Mouse (Mus musculus) leukemia stem cell, adult 10-12 weeks (primary cell): Measurements from ENCODE around the gene Gm13128. TPM values are rescaled to one million over a fixed set of nuclear protein-coding genes. Genes with fewer than 3 reads are reported as not detected.

Source experiments
- polyA plus RNA-seq: library from polyadenylated mRNA; stranded (reverse); fragments of >175 nt; gene quantifications from 2 replicates; pipeline ENCODE4 v1.2.3, GENCODE M21; 2012; ENCODE audit warnings: low replicate concordance

The Gm13128 gene
- not detected in 2 replicates for polyA plus RNA-seq

GRCm38 (mm10) chr4:144329949-144330348, at the start of gene Gm13128:
Gm13128 (plus strand) TSS chr4:144330249.

GRCm38 (mm10) chr4:144280388-144280787, 49.7 kb upstream of the Gm13128 start, which contains the start of gene Pramel5:
Pramel5 (minus strand) TSS chr4:144280488.

GRCm38 (mm10) chr4:144357642-144358041, 27.6 kb downstream of the Gm13128 start, which contains the start of gene Gm13119:
Gm13119 (plus strand) TSS chr4:144357942.

GRCm38 (mm10) chr4:144377911-144378310, 47.9 kb downstream of the Gm13128 start, which contains the start of gene Pramef20:
Pramef20 (minus strand) TSS chr4:144377933.

Other genes starting within 250 kb of the Gm13128 start
- gene Gm13102, start 223.8 kb upstream of the Gm13128 start, polyA plus RNA-seq = not detected in 2 replicates
- gene Oog3, start 167.6 kb upstream of the Gm13128 start, polyA plus RNA-seq = not detected in 2 replicates
- not detected in 2 replicates for gene Oog2, start 139.5 kb upstream of the Gm13128 start, polyA plus RNA-seq
- gene C87977, start 116.9 kb upstream of the Gm13128 start, polyA plus RNA-seq = not detected in 2 replicates
- gene Pramel5, start 49.8 kb upstream of the Gm13128 start, polyA plus RNA-seq = not detected in 2 replicates
- not detected in 2 replicates for gene Gm13119, start 27.7 kb downstream of the Gm13128 start, polyA plus RNA-seq
- gene Pramef20, start 47.7 kb downstream of the Gm13128 start, polyA plus RNA-seq = not detected in 2 replicates
- gene Pramef12, start 78.2 kb downstream of the Gm13128 start, polyA plus RNA-seq = not detected in 2 replicates
- not detected in 2 replicates for gene 1700012P22Rik, start 108.5 kb downstream of the Gm13128 start, polyA plus RNA-seq
- not detected in 2 replicates for gene Gm9944, start 123.1 kb downstream of the Gm13128 start, polyA plus RNA-seq
- not detected in 2 replicates for gene Aadacl3, start 133.5 kb downstream of the Gm13128 start, polyA plus RNA-seq
- gene 9430007A20Rik, start 189.6 kb downstream of the Gm13128 start, polyA plus RNA-seq = not detected in 2 replicates
- not detected in 2 replicates for gene Gm13124, start 234.9 kb downstream of the Gm13128 start, polyA plus RNA-seq